Mouse (Mus musculus) spleen, postnatal 4 days (tissue): ENCODE data around the gene Tma7.
A peak's percentile ranks its signal among the peaks of the same experiment; 100 is the strongest.

ENCODE experiments used
- DNase-seq, 2 experiments: peaks; one replicate each; pipeline ENCODE4 v3.0.0; 2022; ENCODE audit warnings: low spot score in 2 of 2

The Tma7 gene

GRCm38 (mm10) chr9:109046306-109046705, 36.1 kb downstream of the Tma7 start:
- peak; percentile 72 to 87 for DNase-seq

- DNase-seq: peak in 1 of 2 experiments; percentile 52
These were observed 41.0 kb downstream of the Tma7 start for GRCm38 (mm10) chr9:109041351-109041750.

GRCm38 (mm10) chr9:109040906-109041305, 41.5 kb downstream of the Tma7 start:
- peak in 1 of 2 experiments; percentile 55 for DNase-seq

- DNase-seq: peak in 1 of 2 experiments; percentile 47
These were observed 42.2 kb downstream of the Tma7 start for GRCm38 (mm10) chr9:109040216-109040615.

GRCm38 (mm10) chr9:109039681-109040080, 42.7 kb downstream of the Tma7 start:
- DNase-seq: no peak

GRCm38 (mm10) chr9:109038901-109039364, 43.5 kb downstream of the Tma7 start:
- DNase-seq: peak in 1 of 2 experiments; percentile 65

- peak; percentile 69 to 86 for DNase-seq
These were observed 44.1 kb downstream of the Tma7 start, which contains the start of gene Shisa5 for GRCm38 (mm10) chr9:109038086-109038895. Gene Shisa5, plus strand, starts transcription at chr9:109038565.

GRCm38 (mm10) chr9:109032435-109032834, 50.0 kb downstream of the Tma7 start:
- peak in 1 of 2 experiments; percentile 35 for DNase-seq

GRCm38 (mm10) chr9:109031686-109032085, 50.7 kb downstream of the Tma7 start:
- peak in 1 of 2 experiments; percentile 55 for DNase-seq

GRCm38 (mm10) chr9:109031001-109031400, 51.4 kb downstream of the Tma7 start:
- DNase-seq: peak in 1 of 2 experiments; percentile 49

GRCm38 (mm10) chr9:109030312-109030711, 52.1 kb downstream of the Tma7 start:
- peak in 1 of 2 experiments; percentile 51 for DNase-seq

- DNase-seq: peak in 1 of 2 experiments; percentile 57
These were observed 53.5 kb downstream of the Tma7 start for GRCm38 (mm10) chr9:109028919-109029318.

- peak in 1 of 2 experiments; percentile 49 for DNase-seq
These were observed 54.0 kb downstream of the Tma7 start for GRCm38 (mm10) chr9:109028421-109028820.

GRCm38 (mm10) chr9:109027521-109027920, 54.9 kb downstream of the Tma7 start:
- peak in 1 of 2 experiments; percentile 52 for DNase-seq
